Mouse (Mus musculus): ENCODE data around the gene Hoxc6. TPM values are rescaled to one million over a fixed set of nuclear protein-coding genes. Genes with fewer than 3 reads are reported as not detected.

Gene Hoxc6
- polyA plus RNA-seq, 1 experiment from 2014 or later: not detected

- H3K36me3 ChIP-seq: no peaks in the 10 kb centered on the region
- no peaks in the 10 kb centered on the region for H3K9me3 ChIP-seq
- H3K4me3 ChIP-seq: no peak overlapping the region
- no peak for ATAC-seq (ENCODE audit: insufficient number of reproducible peaks, insufficient read depth, low FRiP score, low TSS enrichment, low read depth)
- no peak overlapping the region for H3K4me2 ChIP-seq
- H3K27ac ChIP-seq: no peak overlapping the region
- 1% methylated on average over 14 of the region's 14 CpGs for WGBS
- peaks cover 99% of the 10 kb centered on the region for H3K27me3 ChIP-seq
- no peaks in the 10 kb centered on the region for H3K4me1 ChIP-seq
- no peak overlapping the region for H3K9ac ChIP-seq
These were observed 37.5 kb downstream of the Hoxc6 start for GRCm38 (mm10) chr15:103035548-103035881.

- H3K9me3 ChIP-seq: no peaks in the 10 kb centered on the region
- no peak for ATAC-seq (ENCODE audit: insufficient number of reproducible peaks, insufficient read depth, low FRiP score, low TSS enrichment, low read depth)
- H3K9ac ChIP-seq: no peak overlapping the region
- no peak overlapping the region for H3K4me3 ChIP-seq
- peaks cover 100% of the 10 kb centered on the region for H3K27me3 ChIP-seq
- 0 out of 2 replicates have a peak, but pooled peaks cover 3% of the 10 kb centered on the region for H3K4me1 ChIP-seq
- 10% methylated on average over 1 of the region's 1 CpGs for WGBS
- no peak overlapping the region for H3K4me2 ChIP-seq
- H3K36me3 ChIP-seq: no peaks in the 10 kb centered on the region
- H3K27ac ChIP-seq: no peak overlapping the region
These were observed 39.5 kb downstream of the Hoxc6 start for GRCm38 (mm10) chr15:103037579-103037978.

GRCm38 (mm10) chr15:103038701-103039480 lies 40.8 kb downstream of the Hoxc6 start:
- no peak overlapping the region for H3K27ac ChIP-seq
- H3K36me3 ChIP-seq: no peaks in the 10 kb centered on the region
- H3K4me1 ChIP-seq: 0 out of 2 replicates have a peak, but pooled peaks cover 3% of the 10 kb centered on the region
- H3K9me3 ChIP-seq: no peaks in the 10 kb centered on the region
- WGBS: 9% methylated on average over 10 of the region's 10 CpGs
- H3K4me2 ChIP-seq: no peak overlapping the region
- H3K27me3 ChIP-seq: peaks cover 100% of the 10 kb centered on the region
- ATAC-seq (ENCODE audit: insufficient number of reproducible peaks, insufficient read depth, low FRiP score, low TSS enrichment, low read depth): no peak
- H3K4me3 ChIP-seq: no peak overlapping the region
- no peak overlapping the region for H3K9ac ChIP-seq

GRCm38 (mm10) chr15:103039609-103040008 lies 41.6 kb downstream of the Hoxc6 start:
- no peak for ATAC-seq (ENCODE audit: insufficient number of reproducible peaks, insufficient read depth, low FRiP score, low TSS enrichment, low read depth)
- Histone ChIP-seq H3K9me3 (no peaks in the 10 kb centered on the region), H3K36me3 (no peaks in the 10 kb centered on the region), H3K4me2 (no peak overlapping the region), H3K27ac (no peak overlapping the region), H3K9ac (no peak overlapping the region), H3K4me3 (no peak overlapping the region), H3K27me3 (peaks cover 100% of the 10 kb centered on the region), H3K4me1 (0 out of 2 replicates have a peak, but pooled peaks cover 3% of the 10 kb centered on the region)
- WGBS: 5% methylated on average over 3 of the region's 3 CpGs

- WGBS: 6% methylated on average over 12 of the region's 12 CpGs
- H3K27ac ChIP-seq: no peak overlapping the region
- 0 out of 2 replicates have a peak, but pooled peaks cover 3% of the 10 kb centered on the region for H3K4me1 ChIP-seq
- H3K36me3 ChIP-seq: no peaks in the 10 kb centered on the region
- no peaks in the 10 kb centered on the region for H3K9me3 ChIP-seq
- H3K4me2 ChIP-seq: no peak overlapping the region
- H3K27me3 ChIP-seq: peaks cover 100% of the 10 kb centered on the region
- no peak overlapping the region for H3K4me3 ChIP-seq
- no peak overlapping the region for H3K9ac ChIP-seq
- ATAC-seq (ENCODE audit: insufficient number of reproducible peaks, insufficient read depth, low FRiP score, low TSS enrichment, low read depth): no peak
These were observed 42.5 kb downstream of the Hoxc6 start for GRCm38 (mm10) chr15:103040601-103041000.

GRCm38 (mm10) chr15:103041613-103042012 lies 43.6 kb downstream of the Hoxc6 start:
- H3K4me3 ChIP-seq: no peak overlapping the region
- H3K4me1 ChIP-seq: 0 out of 2 replicates have a peak, but pooled peaks cover 3% of the 10 kb centered on the region
- H3K4me2 ChIP-seq: no peak overlapping the region
- H3K27me3 ChIP-seq: peaks cover 100% of the 10 kb centered on the region
- no peak overlapping the region for H3K9ac ChIP-seq
- no peaks in the 10 kb centered on the region for H3K9me3 ChIP-seq
- WGBS: 13% methylated on average over 5 of the region's 5 CpGs
- no peaks in the 10 kb centered on the region for H3K36me3 ChIP-seq
- H3K27ac ChIP-seq: no peak overlapping the region
- no peak for ATAC-seq (ENCODE audit: insufficient number of reproducible peaks, insufficient read depth, low FRiP score, low TSS enrichment, low read depth)

GRCm38 (mm10) chr15:103042209-103042608 lies 44.2 kb downstream of the Hoxc6 start:
- peaks cover 99% of the 10 kb centered on the region for H3K27me3 ChIP-seq
- no peak for ATAC-seq (ENCODE audit: insufficient number of reproducible peaks, insufficient read depth, low FRiP score, low TSS enrichment, low read depth)
- H3K4me1 ChIP-seq: 0 out of 2 replicates have a peak, but pooled peaks cover 3% of the 10 kb centered on the region
- H3K9me3 ChIP-seq: no peaks in the 10 kb centered on the region
- no peak overlapping the region for H3K27ac ChIP-seq
- WGBS: 3% methylated on average over 1 of the region's 1 CpGs
- H3K9ac ChIP-seq: no peak overlapping the region
- no peak overlapping the region for H3K4me3 ChIP-seq
- no peak overlapping the region for H3K4me2 ChIP-seq
- H3K36me3 ChIP-seq: no peaks in the 10 kb centered on the region

- Histone ChIP-seq H3K27me3 (peaks cover 96% of the 10 kb centered on the region), H3K4me3 (no peak overlapping the region), H3K27ac (no peak overlapping the region), H3K4me1 (no peaks in the 10 kb centered on the region), H3K9ac (no peak overlapping the region), H3K4me2 (no peak overlapping the region), H3K9me3 (no peaks in the 10 kb centered on the region), H3K36me3 (no peaks in the 10 kb centered on the region)
- 53% methylated on average over 2 of the region's 2 CpGs for WGBS
- no peak for ATAC-seq (ENCODE audit: insufficient number of reproducible peaks, insufficient read depth, low FRiP score, low TSS enrichment, low read depth)
These were observed 53.6 kb downstream of the Hoxc6 start for GRCm38 (mm10) chr15:103051670-103052069.

- no peak for ATAC-seq (ENCODE audit: insufficient number of reproducible peaks, insufficient read depth, low FRiP score, low TSS enrichment, low read depth)
- Histone ChIP-seq H3K4me3 (no peak overlapping the region), H3K4me1 (no peaks in the 10 kb centered on the region), H3K27ac (no peak overlapping the region), H3K4me2 (no peak overlapping the region), H3K27me3 (peaks cover 94% of the 10 kb centered on the region), H3K9me3 (no peaks in the 10 kb centered on the region), H3K36me3 (no peaks in the 10 kb centered on the region), H3K9ac (no peak overlapping the region)
These were observed 55.2 kb downstream of the Hoxc6 start for GRCm38 (mm10) chr15:103053210-103053609.

- WGBS: 39% methylated on average over 2 of the region's 2 CpGs
- ATAC-seq (ENCODE audit: insufficient number of reproducible peaks, insufficient read depth, low FRiP score, low TSS enrichment, low read depth): no peak
- Histone ChIP-seq H3K4me3 (no peak overlapping the region), H3K27me3 (peaks cover 94% of the 10 kb centered on the region), H3K27ac (no peak overlapping the region), H3K4me1 (peaks cover 4% of the 10 kb centered on the region; the same call in 1 of the 2 replicates), H3K9me3 (no peaks in the 10 kb centered on the region), H3K36me3 (no peaks in the 10 kb centered on the region), H3K9ac (no peak overlapping the region), H3K4me2 (no peak overlapping the region)
These were observed 58.3 kb downstream of the Hoxc6 start for GRCm38 (mm10) chr15:103056396-103056795.

GRCm38 (mm10) chr15:103058715-103059114 lies 60.7 kb downstream of the Hoxc6 start:
- H3K4me2 ChIP-seq: no peak overlapping the region
- no peak for ATAC-seq (ENCODE audit: insufficient number of reproducible peaks, insufficient read depth, low FRiP score, low TSS enrichment, low read depth)
- 2% methylated on average over 12 of the region's 12 CpGs for WGBS

GRCm38 (mm10) chr15:103059393-103059992 lies 61.4 kb downstream of the Hoxc6 start:
- Histone ChIP-seq H3K4me1 (peaks cover 4% of the 10 kb centered on the region; the same call in 1 of the 2 replicates), H3K36me3 (no peaks in the 10 kb centered on the region), H3K4me3 (no peak overlapping the region), H3K27ac (no peak overlapping the region), H3K27me3 (peaks cover 97% of the 10 kb centered on the region), H3K9ac (no peak overlapping the region), H3K9me3 (no peaks in the 10 kb centered on the region), H3K4me2 (no peak overlapping the region)
- WGBS: 2% methylated on average over 21 of the region's 21 CpGs
- no peak for ATAC-seq (ENCODE audit: insufficient number of reproducible peaks, insufficient read depth, low FRiP score, low TSS enrichment, low read depth)

More at GRCm38 (mm10) chr15:103058715-103059114, 60.7 kb downstream of the Hoxc6 start:
- H3K9me3 ChIP-seq: no peaks in the 10 kb centered on the region
- H3K36me3 ChIP-seq: no peaks in the 10 kb centered on the region
- H3K9ac ChIP-seq: no peak overlapping the region
- no peak overlapping the region for H3K27ac ChIP-seq
- H3K4me3 ChIP-seq: no peak overlapping the region
- peaks cover 97% of the 10 kb centered on the region for H3K27me3 ChIP-seq
- peaks cover 4% of the 10 kb centered on the region; the same call in 1 of the 2 replicates for H3K4me1 ChIP-seq

All from embryonic facial prominence, embryonic 13.5 days (tissue).